Mouse (Mus musculus) ovary, postnatal 10 days (tissue): ENCODE results near the gene Rab35.

Source experiments
- DNase-seq: peaks from one replicate; pipeline ENCODE4 v3.0.0; 2022; ENCODE audit warnings: low spot score

Rab35 gene

GRCm38 (mm10) chr5:115631505-115632357 lies at the start of gene Rab35:
Rab35 (plus strand) TSS chr5:115631908.
- DNase-seq: peak; percentile 90

- DNase-seq: no peak
Observed at GRCm38 (mm10) chr5:115585616-115586015, 46.1 kb upstream of the Rab35 start.

DNA sequence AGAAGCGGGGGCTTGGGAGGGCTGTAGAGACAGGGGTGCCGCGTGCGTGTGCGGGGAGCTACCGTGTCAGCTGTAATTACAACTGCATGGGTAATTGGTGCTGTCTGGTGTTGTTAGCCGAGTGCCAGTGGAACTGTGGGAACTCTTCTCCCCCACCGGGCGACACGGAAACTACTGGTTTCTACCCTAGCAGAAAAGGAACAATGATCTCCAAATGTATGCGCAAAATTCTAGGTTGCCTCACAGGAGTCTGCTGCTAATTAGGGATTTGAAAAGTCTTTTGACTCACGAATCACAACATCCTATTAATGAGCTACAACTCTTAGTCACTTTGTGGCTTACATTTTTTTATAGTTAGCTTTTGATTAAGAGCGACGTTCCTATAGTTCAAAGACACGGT lies 45.5 kb upstream of the Rab35 start:
- DNase-seq: no peak

- no peak for DNase-seq
Observed at GRCm38 (mm10) chr5:115586780-115587179, 44.9 kb upstream of the Rab35 start.

- DNase-seq: no peak
Observed at GRCm38 (mm10) chr5:115591028-115591427, 40.7 kb upstream of the Rab35 start.

GRCm38 (mm10) chr5:115591506-115591905 lies 40.2 kb upstream of the Rab35 start:
- DNase-seq: no peak

DNA sequence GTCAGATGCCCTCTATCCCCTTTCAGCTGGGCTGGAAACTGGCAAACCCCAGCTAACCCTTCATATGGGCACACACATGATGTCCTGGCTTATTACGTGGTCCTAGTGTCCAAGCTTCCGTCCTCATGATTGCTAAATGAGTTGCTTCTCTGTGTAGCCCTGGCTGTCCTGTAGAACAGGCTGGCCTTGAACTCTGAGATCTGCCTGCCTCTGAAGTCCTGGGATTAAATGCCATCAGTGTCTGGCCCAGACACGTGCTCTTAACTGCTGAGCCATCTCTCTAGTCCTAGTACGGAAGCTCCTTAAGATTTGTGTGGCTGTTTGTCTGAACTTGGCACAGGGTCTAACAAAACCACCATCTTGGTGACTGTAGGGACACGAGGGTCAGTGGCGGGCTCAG lies 28.1 kb upstream of the Rab35 start:
- DNase-seq: no peak

GRCm38 (mm10) chr5:115611566-115611965 lies 20.1 kb upstream of the Rab35 start:
- no peak for DNase-seq

DNA sequence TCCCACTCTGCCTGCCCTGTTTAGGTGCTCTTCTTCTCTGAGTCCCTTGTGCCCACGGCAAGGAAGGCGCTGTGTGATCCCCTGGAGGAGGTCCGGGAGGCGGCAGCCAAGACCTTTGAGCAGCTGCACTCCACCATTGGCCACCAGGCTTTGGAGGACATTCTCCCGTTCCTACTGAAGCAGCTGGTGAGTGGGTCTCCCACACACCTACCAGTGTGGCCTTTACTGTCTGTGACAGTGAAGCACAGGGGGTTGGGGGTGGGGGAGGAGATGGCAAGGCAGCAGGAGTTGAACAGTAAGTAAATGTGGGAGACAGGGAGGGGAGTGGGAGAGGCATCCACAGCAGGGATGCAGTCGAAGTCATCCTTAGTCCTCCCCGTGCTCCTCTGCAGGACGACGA lies 18.4 kb upstream of the Rab35 start:
- DNase-seq: no peak

GRCm38 (mm10) chr5:115614948-115615347 lies 16.8 kb upstream of the Rab35 start:
- DNase-seq: no peak

- no peak for DNase-seq
Observed at GRCm38 (mm10) chr5:115619690-115620089, 12.0 kb upstream of the Rab35 start.

GRCm38 (mm10) chr5:115622686-115623085 lies 9.0 kb upstream of the Rab35 start:
- no peak for DNase-seq

GRCm38 (mm10) chr5:115623694-115624440 lies 7.8 kb upstream of the Rab35 start:
- DNase-seq: no peak

- DNase-seq: no peak
Observed at GRCm38 (mm10) chr5:115626237-115626886, 5.3 kb upstream of the Rab35 start.

DNA sequence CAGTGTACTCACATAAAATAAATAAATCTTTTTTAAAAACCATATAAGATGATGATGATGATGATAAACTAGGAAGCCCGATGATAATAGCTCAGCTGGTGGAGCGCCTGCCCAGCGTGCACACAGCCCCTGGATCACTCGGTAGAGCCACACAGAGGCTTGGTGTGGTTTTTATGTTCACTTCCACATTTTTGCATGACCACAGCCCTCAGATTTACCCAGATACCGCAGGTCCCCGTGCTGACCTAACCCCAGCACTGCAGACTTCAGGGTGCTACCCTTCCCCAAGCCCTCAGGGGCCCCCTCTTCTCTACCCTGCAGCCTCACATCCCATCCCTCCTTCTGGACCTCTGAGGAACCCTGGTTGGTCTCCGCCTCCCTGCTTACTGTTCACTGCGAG lies 3.6 kb upstream of the Rab35 start:
- no peak for DNase-seq

GRCm38 (mm10) chr5:115629672-115630071 lies 2.0 kb upstream of the Rab35 start:
- no peak for DNase-seq

- no peak for DNase-seq
Observed at GRCm38 (mm10) chr5:115630291-115630690, 1.4 kb upstream of the Rab35 start.

DNA sequence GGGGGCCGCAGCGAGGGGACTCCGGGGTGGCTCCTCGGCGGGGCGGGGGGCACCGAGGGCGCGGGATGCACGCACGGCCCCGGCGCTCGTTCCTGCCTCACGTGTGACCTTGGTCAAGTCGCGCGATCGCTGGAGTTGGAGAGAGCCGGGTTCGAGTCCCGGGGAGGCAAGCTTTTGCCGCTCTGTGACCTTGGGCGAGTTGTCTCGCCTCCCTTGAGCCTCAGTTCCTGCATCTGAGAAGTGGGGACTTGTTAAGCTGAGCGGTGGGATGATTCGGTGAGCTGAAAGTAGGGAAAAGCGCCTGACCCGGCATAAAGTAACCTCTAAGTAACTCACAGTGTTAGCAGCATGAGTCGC lies 628 bp downstream of the Rab35 start:
- DNase-seq: no peak

DNA sequence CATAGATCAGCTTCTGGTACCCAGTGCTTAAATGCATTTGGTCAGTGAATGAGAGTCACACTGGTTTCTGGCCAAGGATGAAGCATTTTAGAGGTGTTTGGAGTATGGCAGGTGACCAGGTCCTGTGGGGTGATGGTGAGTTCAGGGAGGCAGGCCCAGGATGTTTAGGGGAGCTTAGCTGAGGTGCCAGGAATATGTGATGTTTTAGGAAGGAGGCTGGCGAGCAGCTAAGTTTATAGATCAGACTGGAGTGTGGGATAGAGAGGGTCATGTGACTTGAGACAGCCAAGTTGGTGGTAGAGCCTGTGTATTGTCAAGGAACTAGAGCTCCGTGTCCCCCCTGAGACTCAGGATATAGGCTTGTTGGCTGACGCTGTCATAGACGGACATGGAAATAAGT lies 1.4 kb downstream of the Rab35 start:
- no peak for DNase-seq

DNA sequence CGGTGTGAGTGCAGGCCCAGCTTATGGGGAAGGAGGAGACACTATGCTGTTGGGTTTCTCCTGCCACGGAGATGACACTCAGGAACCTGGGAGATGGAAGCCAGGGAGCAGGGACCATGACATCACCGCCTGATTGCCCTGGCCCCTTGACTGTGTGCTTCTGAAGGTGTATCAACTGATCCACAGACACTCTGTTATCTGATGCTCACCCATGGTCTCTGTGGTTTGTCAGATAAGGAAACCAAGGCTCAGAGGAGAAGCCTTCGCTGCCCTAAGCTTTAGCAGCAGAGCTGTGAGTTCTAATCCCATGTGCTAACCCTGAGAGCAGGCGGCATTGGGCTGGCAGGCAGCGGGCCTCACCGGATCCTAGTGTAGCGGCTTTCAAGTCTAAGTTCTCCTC lies 2.3 kb downstream of the Rab35 start:
- no peak for DNase-seq

DNA sequence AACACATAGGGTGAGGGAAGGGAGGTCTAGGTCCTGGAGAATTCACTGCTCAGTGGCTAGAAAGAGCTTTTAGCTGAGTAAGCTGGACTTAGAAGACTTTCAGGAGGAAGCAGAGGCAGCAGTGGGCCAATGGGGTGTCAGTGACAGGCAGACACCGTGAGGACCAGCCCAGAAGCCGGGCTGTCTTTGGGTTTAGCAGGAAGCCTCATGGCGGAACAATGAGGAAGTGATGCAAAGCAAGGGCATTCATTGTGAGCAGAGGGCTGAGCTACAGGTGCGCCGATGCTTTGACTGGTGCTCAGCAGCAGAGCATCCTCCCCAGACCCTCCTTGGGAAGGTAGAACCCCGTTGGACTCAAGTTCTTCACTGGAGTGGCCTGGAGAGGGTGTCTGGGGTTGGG lies 3.8 kb downstream of the Rab35 start:
- DNase-seq: no peak

DNA sequence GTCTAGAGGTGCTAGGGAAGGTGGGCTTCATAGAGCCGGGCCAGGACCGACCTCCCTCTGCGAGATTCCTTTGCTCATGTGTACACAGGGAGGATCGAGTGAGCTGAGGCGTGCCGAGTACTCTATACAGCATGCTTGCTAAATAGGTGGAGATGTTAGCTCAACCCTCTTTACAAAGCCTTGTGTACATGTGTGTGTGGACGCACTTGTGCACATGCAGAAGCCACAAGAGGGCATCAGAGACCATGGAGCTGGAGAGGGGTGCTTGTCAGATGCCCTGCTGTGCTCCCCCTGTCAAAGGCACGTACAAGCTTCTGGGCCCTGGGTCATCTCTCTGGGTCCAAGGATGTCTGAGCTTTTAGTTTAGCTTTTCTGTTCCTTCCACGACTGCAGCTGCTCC lies 12.5 kb downstream of the Rab35 start:
- no peak for DNase-seq

DNA sequence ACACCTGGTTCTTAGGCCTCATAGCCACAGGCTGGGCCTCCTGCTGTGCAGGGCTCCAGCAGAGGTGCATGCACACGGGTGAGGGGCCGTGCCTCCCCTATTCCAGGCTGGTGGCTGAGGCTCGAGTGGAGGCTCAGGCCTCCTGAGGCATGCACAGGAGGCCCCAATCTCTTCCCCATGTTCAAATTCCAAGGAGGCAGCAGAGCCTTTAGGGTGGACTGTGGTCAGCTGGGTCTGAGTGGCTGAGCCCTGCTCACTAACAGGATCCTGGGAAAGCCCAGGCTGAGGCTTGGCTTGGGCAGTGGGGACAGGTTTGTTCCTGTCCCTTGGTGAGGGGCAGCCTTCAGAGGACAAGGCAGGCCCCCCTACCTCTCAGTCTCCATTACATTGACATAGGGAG lies 17.2 kb downstream of the Rab35 start:
- DNase-seq: no peak
